Comparison of ENCODE assay signal across 8 mouse cellular contexts in the genomic region with DNA sequence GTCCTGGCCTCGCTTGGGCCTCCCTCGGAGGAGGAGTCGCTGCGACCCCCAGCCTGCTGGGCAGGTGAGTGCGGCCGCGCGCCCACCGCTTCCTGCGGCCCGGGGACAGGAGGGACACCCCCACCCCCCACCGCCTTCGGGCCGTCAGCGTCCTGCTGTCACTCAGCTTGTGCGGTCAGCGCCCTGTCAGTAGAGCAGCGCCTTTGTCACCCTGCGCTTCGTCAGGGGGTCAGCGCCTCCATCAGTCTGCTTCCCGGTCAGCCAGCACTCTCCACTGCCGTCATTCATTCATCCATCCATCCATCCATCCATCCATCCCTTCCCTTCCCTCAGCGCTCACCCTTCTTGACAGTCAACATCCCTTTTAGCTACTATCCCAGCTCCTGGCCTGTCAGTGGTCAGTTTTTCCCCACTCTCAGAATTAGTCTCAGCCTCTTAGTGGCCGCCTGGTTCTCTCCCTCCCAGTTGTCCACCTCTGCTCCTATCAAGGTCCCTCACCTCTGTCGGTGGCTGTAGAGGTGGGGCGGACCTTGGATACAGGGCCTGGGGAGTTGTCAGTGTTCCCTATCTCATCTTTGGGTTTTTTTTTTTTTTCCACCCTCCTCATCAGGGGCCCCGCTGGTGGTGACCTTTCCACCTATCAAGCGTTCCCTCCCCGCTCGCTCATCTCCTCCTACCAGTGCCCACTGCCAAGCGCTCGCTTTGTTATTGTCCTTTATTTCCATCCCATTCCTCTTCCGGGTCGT. TPM values are rescaled to one million over a fixed set of nuclear protein-coding genes. Genes with fewer than 3 reads are reported as not detected.
A peak's percentile ranks its signal among the peaks of the same experiment; 100 is the strongest.
DNase-seq lines count a peak whose midpoint lies in the region; ATAC-seq and TF ChIP-seq lines count a peak whose summit lies in the region.

No protein-coding gene starts in this region.

- H3K27me3 ChIP-seq in forebrain, embryonic 13.5 days = no peaks in the 10 kb centered on the region
- no peaks in the 10 kb centered on the region for H3K27me3 ChIP-seq in intestine, embryonic 14.5 days (replicated peaks; ENCODE audit: control insufficient read depth, insufficient read depth, low read length)
- H3K27me3 ChIP-seq in neural tube, embryonic 15.5 days (replicated peaks) = no peaks in the 10 kb centered on the region

- H3K4me3 ChIP-seq in forebrain, embryonic 13.5 days = peak overlapping the region; percentile 94
- peak overlapping the region; percentile 78 for H3K4me3 ChIP-seq in intestine, embryonic 14.5 days (ENCODE audit: low read depth, low read length)
- H3K4me3 ChIP-seq in lung, adult 2 months (replicated peaks; ENCODE audit: extremely low read depth, low read depth, low read length) = peak overlapping the region; percentile 82
- peak overlapping the region; percentile 97 for H3K4me3 ChIP-seq in neural tube, embryonic 15.5 days (replicated peaks)

- TF ChIP-seq POLR2A in lung, adult 2 months (IDR thresholded peaks at IDR 0.05; ENCODE audit: borderline replicate concordance, extremely low read depth, low read depth, low read length) = no peak

- peak; percentile 15 for DNase-seq in ovary, postnatal 10 days (ENCODE audit: low spot score)
- DNase-seq in ovary, postnatal 36 days (ENCODE audit: low spot score) = no peak
- peak; percentile 40 to 60 for DNase-seq in adrenal gland, postnatal 36 days
- no peak for DNase-seq in intestine, embryonic 14.5 days (ENCODE audit: low spot score)
- no peak for DNase-seq in lung, adult 2 months
- DNase-seq in urinary bladder, postnatal 10 days (ENCODE audit: low spot score) = no peak

- peak overlapping the region; percentile 92 for H3K4me2 ChIP-seq in forebrain, embryonic 13.5 days
- H3K4me2 ChIP-seq in intestine, embryonic 14.5 days (ENCODE audit: low read length) = peak overlapping the region; percentile 87
- H3K4me2 ChIP-seq in neural tube, embryonic 15.5 days = peak overlapping the region; percentile 79

- peak overlapping the region; percentile 98 for H3K9ac ChIP-seq in forebrain, embryonic 13.5 days
- H3K9ac ChIP-seq in intestine, embryonic 14.5 days (ENCODE audit: low read length) = peak overlapping the region; percentile 86
- H3K9ac ChIP-seq in neural tube, embryonic 15.5 days (replicated peaks) = peak overlapping the region; percentile 99

- no peak for TF ChIP-seq CTCF in lung, adult 2 months (IDR thresholded peaks at IDR 0.05; ENCODE audit: insufficient read depth, low read length)

- peaks cover 30% of the 10 kb centered on the region for H3K4me1 ChIP-seq in forebrain, embryonic 13.5 days
- H3K4me1 ChIP-seq in intestine, embryonic 14.5 days (replicated peaks; ENCODE audit: control insufficient read depth, insufficient read depth, low read length) = peaks cover 6% of the 10 kb centered on the region; the same call in 1 of the 2 replicates
- H3K4me1 ChIP-seq in lung, adult 2 months (ENCODE audit: control insufficient read depth, insufficient read depth, low read length) = no peaks in the 10 kb centered on the region; the same call in 1 of the 2 replicates
- peaks cover 45% of the 10 kb centered on the region for H3K4me1 ChIP-seq in neural tube, embryonic 15.5 days

- peak overlapping the region; percentile 93 for H3K27ac ChIP-seq in forebrain, embryonic 13.5 days
- H3K27ac ChIP-seq in intestine, embryonic 14.5 days (ENCODE audit: low read depth) = peak overlapping the region; percentile 82
- peak overlapping the region; percentile 92 for H3K27ac ChIP-seq in neural tube, embryonic 15.5 days (replicated peaks)

- H3K9me3 ChIP-seq in forebrain, embryonic 13.5 days (replicated peaks) = no peaks in the 10 kb centered on the region
- H3K9me3 ChIP-seq in intestine, embryonic 14.5 days (ENCODE audit: control insufficient read depth, low read length) = no peaks in the 10 kb centered on the region
- no peaks in the 10 kb centered on the region for H3K9me3 ChIP-seq in neural tube, embryonic 15.5 days (replicated peaks)

- ATAC-seq in forebrain, embryonic 13.5 days = peak; percentile 11; the same call in 1 of the 2 replicates
- peak; percentile 37 for ATAC-seq in intestine, embryonic 14.5 days (replicated peaks; ENCODE audit: low FRiP score, low TSS enrichment, low read depth)
- peak; percentile 53 for ATAC-seq in neural tube, embryonic 15.5 days (ENCODE audit: low FRiP score)

- H3K36me3 ChIP-seq in forebrain, embryonic 13.5 days (ENCODE audit: poor library complexity, severe bottlenecking) = peaks cover 19% of the 10 kb centered on the region
- peaks cover 13% of the 10 kb centered on the region; the same call in 1 of the 2 replicates for H3K36me3 ChIP-seq in intestine, embryonic 14.5 days (ENCODE audit: control insufficient read depth, insufficient read depth, low read length)
- peaks cover 14% of the 10 kb centered on the region for H3K36me3 ChIP-seq in neural tube, embryonic 15.5 days

- 1% methylated on average over 35 of the region's 35 CpGs for WGBS in forebrain, embryonic 13.5 days
- 1% methylated on average over 33 of the region's 35 CpGs for WGBS in intestine, embryonic 14.5 days
- 3% methylated on average over 35 of the region's 35 CpGs for WGBS in lung, adult 2 months
- WGBS in neural tube, embryonic 15.5 days = 2% methylated on average over 34 of the region's 35 CpGs

RNA-seq across cellular contexts. Expression of gene Ppp6r2, which starts 0.5 kb away (rescaled TPM):
- total RNA-seq in adrenal gland, postnatal 36 days (2021) = 10 to 100 TPM; 39.6 to 49.0 TPM
- 68.5 and 71.7 TPM in 2 replicates for polyA plus RNA-seq in forebrain, embryonic 13.5 days (2015; fragmentation: Nextera tagmentation; extraction: Ambion mirVana)
- polyA plus RNA-seq in intestine, embryonic 14.5 days (2014; fragmentation: Nextera tagmentation; extraction: Ambion mirVana) = 26.9 and 29.6 TPM in 2 replicates
- 153 and 372 TPM in 2 replicates for polyA plus RNA-seq in lung, adult 2 months (2012; rRNA removed)
- 62.8 and 67.7 TPM in 2 replicates for polyA plus RNA-seq in neural tube, embryonic 15.5 days (2015; fragmentation: Nextera tagmentation; extraction: Ambion mirVana)

RNA-seq across cellular contexts. Expression of gene Dennd6b, which starts 15.6 kb away (rescaled TPM):
- total RNA-seq in adrenal gland, postnatal 36 days (2021) = 1 to 10 TPM; 4.9 to 5.2 TPM
- 40.7 and 47.7 TPM in 2 replicates for polyA plus RNA-seq in forebrain, embryonic 13.5 days (2015; fragmentation: Nextera tagmentation; extraction: Ambion mirVana)
- polyA plus RNA-seq in intestine, embryonic 14.5 days (2014; fragmentation: Nextera tagmentation; extraction: Ambion mirVana) = 13.9 and 16.2 TPM in 2 replicates
- polyA plus RNA-seq in lung, adult 2 months (2012; rRNA removed) = 15.6 and 17.2 TPM in 2 replicates
- 77.2 and 91.0 TPM in 2 replicates for polyA plus RNA-seq in neural tube, embryonic 15.5 days (2015; fragmentation: Nextera tagmentation; extraction: Ambion mirVana)

RNA-seq across cellular contexts. Expression of gene Plxnb2, which starts 31.3 kb away (rescaled TPM):
- 100 to 1,000 TPM; 110 to 130 TPM for total RNA-seq in adrenal gland, postnatal 36 days (2021)
- polyA plus RNA-seq in forebrain, embryonic 13.5 days (2015; fragmentation: Nextera tagmentation; extraction: Ambion mirVana) = 101 and 130 TPM in 2 replicates
- 149 and 150 TPM in 2 replicates for polyA plus RNA-seq in intestine, embryonic 14.5 days (2014; fragmentation: Nextera tagmentation; extraction: Ambion mirVana)
- polyA plus RNA-seq in lung, adult 2 months (2012; rRNA removed) = 204 and 210 TPM in 2 replicates
- polyA plus RNA-seq in neural tube, embryonic 15.5 days (2015; fragmentation: Nextera tagmentation; extraction: Ambion mirVana) = 69.4 and 72.3 TPM in 2 replicates

Comparison
In these comparisons a context has a peak if more than half of its experiments do, and no peak if none do; other contexts are left out.
1. DNase-seq: peak in ovary, postnatal 10 days (single experiment) and adrenal gland, postnatal 36 days (2 of 2); none in ovary, postnatal 36 days (single experiment), intestine, embryonic 14.5 days (single experiment), lung, adult 2 months (single experiment) and urinary bladder, postnatal 10 days (single experiment).
2. Peak in every context shown above with its lines, with median percentiles within 50 percentile points of each other: ATAC-seq, H3K27ac ChIP-seq, H3K4me2 ChIP-seq, H3K4me3 ChIP-seq and H3K9ac ChIP-seq.